Mouse (Mus musculus): Measurements from ENCODE around the gene Cryzl1.

Gene Cryzl1

DNA sequence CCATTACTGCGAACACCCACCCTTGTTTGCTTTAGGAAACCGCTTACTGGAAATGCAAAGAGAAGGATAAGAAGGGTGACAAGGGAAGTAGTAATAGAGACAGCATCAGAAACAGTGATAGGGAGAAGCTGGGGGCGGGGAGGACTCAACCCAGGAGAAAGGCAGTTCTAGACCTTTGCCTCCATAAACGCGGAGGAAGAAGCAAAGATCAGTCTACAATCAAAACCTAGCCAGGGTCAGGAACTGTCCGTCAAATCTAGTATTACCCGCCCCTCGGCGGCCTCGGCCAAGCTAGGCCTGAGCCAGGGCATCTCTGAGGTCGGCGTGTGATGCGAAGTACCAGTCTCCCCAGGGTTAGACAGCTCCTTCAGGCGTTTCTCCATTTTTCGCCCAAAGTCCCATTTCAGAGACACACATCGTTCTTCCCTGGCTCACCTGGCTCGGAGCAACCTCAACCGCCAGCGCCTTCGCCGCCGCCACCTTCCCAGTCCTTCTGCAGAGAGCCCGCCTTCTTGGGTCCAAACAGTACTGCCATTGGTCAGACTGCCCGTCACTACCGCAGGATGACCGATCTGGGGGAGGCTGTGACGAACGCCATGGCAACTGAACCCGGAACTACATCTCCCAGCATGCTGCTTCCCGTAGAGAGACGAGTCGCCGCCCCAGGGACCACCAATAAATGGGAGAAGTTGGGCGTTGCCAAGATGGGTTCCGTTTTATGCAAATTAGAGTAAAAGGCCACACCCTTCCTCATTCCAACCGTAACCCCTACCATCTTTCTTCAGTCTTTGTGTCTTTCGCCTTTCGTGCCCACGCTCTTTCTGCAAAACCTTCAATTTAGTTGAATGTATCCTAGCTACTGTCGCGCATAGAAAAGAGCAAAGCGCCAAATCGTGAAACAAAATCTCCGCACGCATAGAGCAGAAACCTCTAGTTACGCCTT lies at the start of gene Cryzl1:
Gene Cryzl1, minus strand, starts transcription at position 853 of the 943 bp plus-strand sequence.
- peak; percentile 99 for DNase-seq (ENCODE audit: extremely low read depth, low read depth, low spot score)

DNA sequence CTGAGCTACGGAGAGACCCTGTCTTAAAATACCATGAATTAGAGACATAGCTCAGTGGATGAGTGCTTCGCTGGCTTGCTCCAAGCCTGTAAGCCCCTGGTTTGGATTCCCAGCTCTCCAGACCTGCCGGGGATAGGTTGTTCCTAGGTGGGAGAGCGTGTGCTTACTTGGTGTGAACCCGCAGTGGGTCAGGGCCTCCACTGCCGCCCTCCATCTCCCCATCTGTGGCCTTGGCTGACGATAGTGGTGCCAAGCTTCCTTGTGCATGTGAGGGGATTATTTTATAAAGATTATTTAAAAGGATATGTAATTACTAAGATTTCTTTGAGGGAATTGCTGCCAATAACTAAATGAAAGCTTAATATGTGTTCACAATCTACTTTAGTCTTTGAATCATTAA lies 43.8 kb upstream of the Cryzl1 start:
- DNase-seq (ENCODE audit: extremely low read depth, low read depth, low spot score), result no peak

- no peak for DNase-seq (ENCODE audit: extremely low read depth, low read depth, low spot score)
Observed at GRCm38 (mm10) chr16:91771334-91771733, 42.6 kb upstream of the Cryzl1 start.

DNA sequence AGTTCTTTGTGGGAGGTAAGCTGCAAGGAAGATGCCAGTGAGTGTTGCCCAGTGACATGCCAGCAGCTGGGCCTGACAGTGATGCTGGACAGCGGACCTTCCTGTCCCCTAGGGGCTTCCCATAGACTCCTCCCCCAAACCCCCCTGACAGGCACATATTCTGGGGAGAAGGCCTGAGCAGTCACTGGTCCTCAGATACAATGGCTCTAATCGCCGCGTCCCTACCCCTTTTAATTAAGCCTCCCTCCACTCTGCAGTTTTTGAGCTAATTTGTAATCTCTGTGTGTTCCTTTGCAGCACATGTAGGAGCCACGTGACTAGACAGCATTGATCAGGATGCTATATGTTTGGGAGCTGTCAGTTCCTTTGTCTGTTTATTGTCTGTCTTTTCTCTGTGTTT lies 41.9 kb upstream of the Cryzl1 start:
- no peak for DNase-seq (ENCODE audit: extremely low read depth, low read depth, low spot score)

DNA sequence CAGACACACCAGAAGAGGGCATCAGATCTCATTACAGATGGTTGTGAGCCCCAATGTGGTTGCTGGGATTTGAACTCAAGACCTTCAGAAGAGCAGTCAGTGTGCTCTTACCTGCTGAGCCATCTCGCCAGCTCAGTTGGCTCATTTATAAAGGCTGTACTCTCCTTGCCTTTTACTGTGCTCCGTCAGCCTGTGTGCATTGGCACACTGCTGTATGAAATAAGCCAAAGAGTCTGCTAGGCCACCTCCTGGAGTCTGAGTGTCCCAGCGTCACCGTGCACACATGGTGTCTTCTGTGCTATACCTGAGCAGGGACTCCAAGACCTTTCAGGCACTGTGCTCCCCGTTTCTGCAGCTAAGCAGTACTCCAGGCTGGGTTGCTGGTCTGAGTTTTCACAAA lies 41.1 kb upstream of the Cryzl1 start:
- DNase-seq (ENCODE audit: extremely low read depth, low read depth, low spot score), result no peak

- no peak for DNase-seq (ENCODE audit: extremely low read depth, low read depth, low spot score)
Observed at GRCm38 (mm10) chr16:91768586-91768985, 39.8 kb upstream of the Cryzl1 start.

GRCm38 (mm10) chr16:91767165-91767701 lies 38.5 kb upstream of the Cryzl1 start:
- peak; percentile 50 for DNase-seq (ENCODE audit: extremely low read depth, low read depth, low spot score)

GRCm38 (mm10) chr16:91765816-91766210 lies 37.0 kb upstream of the Cryzl1 start:
- peak; percentile 18 for DNase-seq (ENCODE audit: extremely low read depth, low read depth, low spot score)

GRCm38 (mm10) chr16:91765121-91765815 lies 36.5 kb upstream of the Cryzl1 start:
- no peak for DNase-seq (ENCODE audit: extremely low read depth, low read depth, low spot score)

- no peak for DNase-seq (ENCODE audit: extremely low read depth, low read depth, low spot score)
Observed at GRCm38 (mm10) chr16:91764414-91764813, 35.6 kb upstream of the Cryzl1 start.

DNA sequence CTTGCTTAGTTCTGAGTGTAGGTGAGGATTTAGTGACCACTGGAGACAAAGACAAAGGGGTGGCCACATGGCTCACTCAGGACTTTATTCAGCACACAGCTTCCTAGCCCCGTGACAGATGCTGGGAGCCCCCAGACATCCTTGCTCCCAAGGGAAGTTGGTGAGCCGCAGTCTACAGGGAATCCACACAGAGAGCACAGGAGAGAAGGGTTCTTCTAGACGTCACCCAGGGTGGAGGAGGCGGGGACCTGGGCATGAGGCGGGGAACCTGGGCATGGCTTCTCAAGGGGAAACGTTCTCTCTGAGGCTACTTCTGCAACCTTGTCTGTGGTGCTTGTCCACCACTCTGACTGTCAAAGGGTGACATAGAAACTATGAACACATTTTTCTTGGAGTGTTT lies 35.2 kb upstream of the Cryzl1 start:
- DNase-seq (ENCODE audit: extremely low read depth, low read depth, low spot score), result no peak

GRCm38 (mm10) chr16:91762476-91762875 lies 33.7 kb upstream of the Cryzl1 start:
- no peak for DNase-seq (ENCODE audit: extremely low read depth, low read depth, low spot score)

GRCm38 (mm10) chr16:91761761-91762160 lies 33.0 kb upstream of the Cryzl1 start:
- DNase-seq (ENCODE audit: extremely low read depth, low read depth, low spot score), result no peak

- DNase-seq (ENCODE audit: extremely low read depth, low read depth, low spot score), result no peak
Observed at GRCm38 (mm10) chr16:91761202-91761601, 32.4 kb upstream of the Cryzl1 start.

DNA sequence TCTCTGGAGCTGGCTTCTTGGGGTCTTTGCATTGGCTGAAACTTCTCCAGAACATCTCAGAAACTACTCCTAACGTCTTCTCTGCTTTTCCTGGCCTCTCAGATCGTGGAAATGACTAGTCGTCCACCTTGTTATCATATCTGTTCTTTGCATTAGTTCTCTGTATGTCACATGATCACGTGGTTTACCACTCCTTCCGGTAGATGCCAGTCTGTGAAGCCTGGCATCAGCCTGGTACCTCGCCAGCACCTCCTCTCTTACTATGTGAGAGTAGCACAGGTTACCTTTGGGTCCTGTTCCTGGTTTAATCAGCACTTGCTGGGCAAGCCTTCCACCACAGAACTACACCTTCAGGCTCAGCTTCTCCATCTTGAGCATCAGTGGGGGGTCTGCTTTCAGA lies 26.2 kb upstream of the Cryzl1 start:
- DNase-seq (ENCODE audit: extremely low read depth, low read depth, low spot score), result no peak

- DNase-seq (ENCODE audit: extremely low read depth, low read depth, low spot score), result no peak
Observed at GRCm38 (mm10) chr16:91753611-91754010, 24.8 kb upstream of the Cryzl1 start.

- DNase-seq (ENCODE audit: extremely low read depth, low read depth, low spot score), result no peak
Observed at GRCm38 (mm10) chr16:91751644-91752385, 23.0 kb upstream of the Cryzl1 start.

- no peak for DNase-seq (ENCODE audit: extremely low read depth, low read depth, low spot score)
Observed at GRCm38 (mm10) chr16:91747567-91747966, 18.8 kb upstream of the Cryzl1 start.

- no peak for DNase-seq (ENCODE audit: extremely low read depth, low read depth, low spot score)
Observed at GRCm38 (mm10) chr16:91746101-91746950, 17.6 kb upstream of the Cryzl1 start.

GRCm38 (mm10) chr16:91743055-91743454 lies 14.3 kb upstream of the Cryzl1 start:
- no peak for DNase-seq (ENCODE audit: extremely low read depth, low read depth, low spot score)

Data from fat pad, adult 2 months (tissue).